Mouse (Mus musculus) thymus, adult 2 months (tissue): ENCODE measurements at regions not wholly inside any gene's neighbourhood (a gene's known extent, or its start where the extent isn't known, plus 50 kb on each side); places are given as distances from the start of the nearest gene placed in this dataset.

Experiments
- DNase-seq: peaks from one replicate; pipeline ENCODE4 v3.0.0; 2021
- H3K27ac ChIP-seq: fragments of 200-500 bp; 2 replicates; pipeline ENCODE4 v1.5.1; 2012; ENCODE audit warnings: low read length, control low read depth; ENCODE audit not compliant: control insufficient read depth, insufficient read depth
- H3K27me3 ChIP-seq: fragments of 200-500 bp; 2 replicates; pipeline ENCODE4 v1.6.1; 2012; ENCODE audit warnings: mild to moderate bottlenecking, low read length, moderate library complexity, mixed read lengths; ENCODE audit not compliant: control insufficient read depth, insufficient read depth
- H3K36me3 ChIP-seq: fragments of 200-500 bp; 2 replicates; pipeline ENCODE4 v1.6.1; 2012; ENCODE audit warnings: mild to moderate bottlenecking, low read length, moderate library complexity; ENCODE audit not compliant: control insufficient read depth, insufficient read depth
- H3K4me1 ChIP-seq: fragments of 200-500 bp; replicated peaks from 2 replicates; pipeline ENCODE4 v1.6.1; 2012; ENCODE audit warnings: low read length; ENCODE audit not compliant: control insufficient read depth, insufficient read depth
- H3K4me3 ChIP-seq: fragments of 200-500 bp; 2 replicates; pipeline ENCODE4 v1.5.1; 2012; ENCODE audit warnings: mild to moderate bottlenecking, low read length, control low read depth, moderate library complexity; ENCODE audit not compliant: control insufficient read depth, insufficient read depth
- CTCF ChIP-seq: fragments of 200-500 bp; IDR thresholded peaks from 2 replicates; pipeline ENCODE4 v1.5.1; 2012; ENCODE audit warnings: mild to moderate bottlenecking, control low read depth, low read length, moderate library complexity, borderline replicate concordance; ENCODE audit not compliant: control insufficient read depth, poor library complexity, insufficient read depth; ENCODE audit errors: extremely low read depth
- POLR2A ChIP-seq: fragments of 200-500 bp; IDR thresholded peaks from 2 replicates; pipeline ENCODE4 v1.6.1; 2012; ENCODE audit warnings: mild to moderate bottlenecking, low read length, control low read depth, moderate library complexity; ENCODE audit not compliant: control insufficient read depth, poor library complexity, insufficient read depth; ENCODE audit errors: extremely low read depth
- WGBS: fragments of 180-500 bp; shearing (Covaris S2); methylation state at CpG from one replicate; pipeline ENCODE4 v1.1.7; 2018; 5-methylcytosine and 5-hydroxymethylcytosine counted together

GRCm38 (mm10) chr1:51624551-51624950, 146.3 kb upstream of the Nabp1 start:
- TF ChIP-seq POLR2A (no peak), CTCF (no peak)
- DNase-seq: no peak

GRCm38 (mm10) chr1:51622986-51623385, 144.8 kb upstream of the Nabp1 start:
- no peak overlapping the region for H3K27ac ChIP-seq
- H3K27me3 ChIP-seq: no peaks in the 10 kb centered on the region
- no peak for TF ChIP-seq CTCF
- TF ChIP-seq POLR2A: no peak
- no peaks in the 10 kb centered on the region for H3K36me3 ChIP-seq
- WGBS: 89% methylated on average over 3 of the region's 3 CpGs
- no peak for DNase-seq
- H3K4me1 ChIP-seq: no peaks in the 10 kb centered on the region
- H3K4me3 ChIP-seq: no peak overlapping the region

More at GRCm38 (mm10) chr1:51624551-51624950, 146.3 kb upstream of the Nabp1 start:
- no peak overlapping the region for H3K27ac ChIP-seq
- no peaks in the 10 kb centered on the region for H3K36me3 ChIP-seq
- H3K4me3 ChIP-seq: no peak overlapping the region
- 91% methylated on average over 2 of the region's 2 CpGs for WGBS
- no peaks in the 10 kb centered on the region for H3K4me1 ChIP-seq
- H3K27me3 ChIP-seq: no peaks in the 10 kb centered on the region

GRCm38 (mm10) chr1:51622181-51622862, 144.1 kb upstream of the Nabp1 start:
- DNase-seq: no peak
- Histone ChIP-seq H3K4me3 (no peak overlapping the region), H3K27me3 (no peaks in the 10 kb centered on the region), H3K27ac (no peak overlapping the region), H3K36me3 (no peaks in the 10 kb centered on the region), H3K4me1 (no peaks in the 10 kb centered on the region)
- 95% methylated on average over 9 of the region's 9 CpGs for WGBS
- TF ChIP-seq POLR2A: no peak
- no peak for TF ChIP-seq CTCF

- TF ChIP-seq POLR2A (no peak), CTCF (no peak)
- 91% methylated on average over 6 of the region's 6 CpGs for WGBS
- Histone ChIP-seq H3K27me3 (no peaks in the 10 kb centered on the region), H3K36me3 (no peaks in the 10 kb centered on the region), H3K27ac (no peak overlapping the region), H3K4me1 (no peaks in the 10 kb centered on the region), H3K4me3 (no peak overlapping the region)
- no peak for DNase-seq
Observed at GRCm38 (mm10) chr1:51621062-51621461, 142.8 kb upstream of the Nabp1 start.

GRCm38 (mm10) chr1:51617502-51618251, 139.5 kb upstream of the Nabp1 start:
- TF ChIP-seq CTCF: no peak
- no peak for TF ChIP-seq POLR2A
- no peaks in the 10 kb centered on the region for H3K27me3 ChIP-seq
- no peaks in the 10 kb centered on the region for H3K36me3 ChIP-seq
- H3K4me3 ChIP-seq: no peak overlapping the region
- H3K4me1 ChIP-seq: no peaks in the 10 kb centered on the region
- H3K27ac ChIP-seq: no peak overlapping the region
- DNase-seq: no peak
- 67% methylated on average over 13 of the region's 13 CpGs for WGBS

- H3K4me1 ChIP-seq: no peaks in the 10 kb centered on the region
- no peaks in the 10 kb centered on the region for H3K27me3 ChIP-seq
- DNase-seq: no peak
- TF ChIP-seq POLR2A (no peak), CTCF (no peak)
- 97% methylated on average over 1 of the region's 1 CpGs for WGBS
- H3K4me3 ChIP-seq: no peak overlapping the region
- H3K36me3 ChIP-seq: no peaks in the 10 kb centered on the region
- no peak overlapping the region for H3K27ac ChIP-seq
Observed at GRCm38 (mm10) chr1:51616091-51616490, 137.9 kb upstream of the Nabp1 start.

GRCm38 (mm10) chr1:51615523-51615922, 137.3 kb upstream of the Nabp1 start:
- Histone ChIP-seq H3K4me3 (no peak overlapping the region), H3K4me1 (no peaks in the 10 kb centered on the region), H3K27ac (no peak overlapping the region), H3K36me3 (no peaks in the 10 kb centered on the region), H3K27me3 (no peaks in the 10 kb centered on the region)
- DNase-seq: peak; percentile 64
- 43% methylated on average over 6 of the region's 6 CpGs for WGBS
- TF ChIP-seq POLR2A: no peak
- TF ChIP-seq CTCF: no peak
